Mouse (Mus musculus): ENCODE results near the gene Zfp775.

GRCm38 (mm10) chr6:48568036-48568984, 33.6 kb upstream of the Zfp775 start:
- no peak for TF ChIP-seq GATA1 (IDR thresholded peaks at IDR 0.05; ENCODE audit: low read length)
- TF ChIP-seq TAL1 (IDR thresholded peaks at IDR 0.05; ENCODE audit: low read length), result no peak
